Mouse (Mus musculus): ENCODE data around the gene Bik.

The Bik gene

DNA sequence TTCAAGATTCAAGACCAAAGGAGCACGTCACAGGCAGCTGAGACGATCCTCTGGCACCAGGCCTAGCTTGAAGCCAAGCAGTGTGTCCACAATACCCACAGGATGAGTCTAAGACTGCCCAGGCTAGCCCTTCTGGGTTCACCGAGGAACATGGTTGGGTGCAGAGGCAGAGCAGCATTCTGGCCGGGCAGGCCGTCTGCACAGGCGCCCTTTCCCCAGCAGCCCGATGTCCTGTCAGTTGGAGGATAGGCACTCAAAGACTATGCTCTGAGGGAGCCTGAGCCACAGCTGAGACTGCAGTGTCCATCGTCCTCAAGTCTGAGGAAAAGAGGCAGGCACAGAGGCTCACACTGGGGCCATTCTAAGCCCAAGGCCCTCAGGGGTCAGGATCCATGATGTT lies 20.5 kb downstream of the Bik start:
- DNase-seq (ENCODE audit: low spot score), result no peak

DNA sequence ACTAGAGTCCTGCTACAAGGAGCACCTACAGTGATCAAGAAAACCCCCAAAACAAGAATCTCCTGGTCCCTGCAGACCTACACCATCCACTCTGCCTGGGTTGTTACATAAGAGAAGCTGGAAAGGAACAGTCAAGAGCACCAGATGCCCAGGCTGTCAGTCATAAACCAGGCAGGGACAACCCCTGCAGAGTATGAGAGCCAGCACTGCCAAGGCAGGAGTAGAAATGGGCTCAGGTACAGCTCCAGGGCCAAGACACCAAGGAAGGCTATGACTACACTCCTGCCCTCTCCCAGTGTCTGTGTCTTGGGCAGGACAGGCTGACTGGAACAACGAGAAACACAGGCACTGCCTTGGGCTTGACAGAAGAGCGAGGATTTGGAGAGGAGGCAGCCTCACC lies 23.5 kb downstream of the Bik start:
- no peak for DNase-seq (ENCODE audit: low spot score)

DNA sequence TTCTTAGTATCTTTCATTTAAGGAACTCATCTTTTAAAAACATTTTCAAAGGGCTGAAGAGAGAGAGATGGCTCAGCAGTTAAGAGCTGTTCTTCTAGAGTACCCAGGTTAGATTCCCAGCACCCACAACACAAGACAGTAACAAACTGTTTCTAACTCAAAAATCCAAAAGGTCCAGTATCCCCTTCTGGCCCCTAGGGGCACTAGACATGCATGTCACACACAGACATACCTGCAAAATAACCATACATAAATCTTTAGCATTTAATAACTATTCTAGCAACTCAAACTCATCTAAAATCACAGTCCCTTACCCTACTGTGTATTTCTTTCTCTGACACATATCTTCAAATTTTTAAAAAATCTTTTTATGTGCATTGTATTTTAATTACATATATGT lies 27.2 kb downstream of the Bik start:
- DNase-seq (ENCODE audit: low spot score), result no peak

DNA sequence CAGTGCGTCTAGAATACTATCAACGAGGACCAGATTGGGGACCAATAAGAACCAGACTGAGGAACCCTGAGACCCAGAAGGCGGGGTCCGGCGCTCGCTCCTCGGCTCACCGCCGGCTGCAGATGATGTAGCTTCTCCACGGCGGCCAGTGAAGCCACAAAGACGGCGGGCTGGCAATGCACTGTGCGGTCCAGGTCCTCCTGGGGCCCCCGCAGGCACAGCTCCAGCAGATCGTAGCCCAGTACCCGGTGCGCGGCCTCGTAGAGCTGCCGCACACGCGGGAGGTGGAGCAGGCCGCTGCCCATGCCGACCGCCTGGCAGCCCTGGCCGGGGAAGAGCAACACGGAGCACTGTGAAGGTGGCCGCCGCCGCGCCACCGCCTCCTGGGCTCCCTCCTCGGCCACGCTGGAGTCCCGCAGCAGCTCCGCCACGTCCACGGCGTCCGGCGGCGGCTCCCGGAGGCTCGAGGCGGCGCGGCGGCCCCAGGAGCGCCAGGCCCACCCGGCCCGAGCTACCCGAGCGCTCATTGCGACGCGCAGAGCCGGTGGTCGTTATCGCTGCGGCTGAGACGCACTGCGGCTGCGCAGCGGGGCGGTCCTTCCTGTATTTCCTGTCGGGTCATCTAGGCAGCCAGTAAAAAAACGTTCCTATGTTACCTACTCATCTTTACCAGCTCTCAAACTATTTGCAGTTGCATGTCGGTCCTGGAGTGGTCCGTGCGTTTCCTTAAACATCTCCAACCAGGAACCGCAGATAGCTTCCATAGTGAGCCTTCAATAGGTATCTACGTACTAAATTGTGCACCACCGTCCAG lies 28.7 kb downstream of the Bik start:
- DNase-seq (ENCODE audit: low spot score), result peak; percentile 76

DNA sequence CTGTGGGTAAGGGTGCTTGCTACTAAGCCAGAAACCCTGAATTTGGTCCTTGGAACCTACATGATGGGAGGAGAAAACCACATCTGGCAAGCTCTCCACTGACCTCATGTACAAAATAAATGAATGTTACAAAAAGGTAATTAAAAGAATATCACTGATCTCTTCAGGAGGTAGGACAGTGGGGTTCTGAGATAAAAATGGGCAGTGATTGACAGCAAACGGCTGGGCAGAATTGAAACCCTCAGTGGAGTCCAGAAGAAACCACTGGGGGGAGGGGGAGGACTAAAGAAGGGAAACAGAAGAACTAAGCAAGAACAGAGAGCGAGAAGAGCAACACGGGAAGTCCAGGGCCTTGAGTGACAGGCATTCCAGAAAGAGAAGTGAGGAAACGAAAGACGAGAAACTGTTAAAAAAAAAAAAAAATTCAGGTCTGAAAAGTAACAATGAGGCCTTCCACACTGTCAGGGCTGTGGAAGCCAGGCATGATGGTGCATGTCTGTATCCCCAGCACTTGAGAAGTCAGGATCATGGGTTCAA lies 34.3 kb downstream of the Bik start:
- DNase-seq (ENCODE audit: low spot score), result no peak

- DNase-seq (ENCODE audit: low spot score), result peak; percentile 77
Observed at GRCm38 (mm10) chr15:83562626-83563270, 36.1 kb downstream of the Bik start.

DNA sequence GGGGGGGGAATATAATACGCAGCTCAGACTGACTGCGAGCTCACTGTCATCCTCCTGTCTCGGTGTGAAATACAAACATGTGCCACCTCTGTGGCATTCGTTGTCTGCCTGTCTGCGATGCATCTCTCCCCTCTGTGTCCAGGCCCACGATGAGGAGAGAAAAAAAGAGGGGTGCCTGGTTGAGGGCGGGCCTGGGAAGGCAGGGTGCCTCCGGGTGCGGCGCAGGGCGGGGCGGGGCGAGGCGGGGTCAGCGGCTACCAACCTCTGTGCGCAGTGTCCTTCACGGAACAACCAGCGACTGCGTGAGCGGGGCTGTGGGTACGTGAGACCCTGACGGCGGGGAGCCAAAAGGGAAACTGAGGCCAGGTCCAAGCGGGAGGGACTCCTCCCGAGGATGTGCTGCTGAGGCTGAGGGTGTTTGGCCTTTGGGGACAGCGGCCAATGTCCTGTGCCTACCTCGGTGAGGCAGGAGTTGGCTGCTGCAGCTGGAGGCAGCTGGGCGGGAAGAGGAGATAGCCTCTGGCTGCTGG lies 36.7 kb downstream of the Bik start, which contains the start of the genes Tspo and Mcat:
Tspo (plus strand) TSS at position 266 of the 530 bp plus-strand sequence.
Mcat (minus strand) TSS at position 461 of the 530 bp plus-strand sequence.
- DNase-seq (ENCODE audit: low spot score), result peak; percentile 45

- no peak for DNase-seq (ENCODE audit: low spot score)
Observed at GRCm38 (mm10) chr15:83563857-83564651, 37.4 kb downstream of the Bik start.

- DNase-seq (ENCODE audit: low spot score), result peak; percentile 39
Observed at GRCm38 (mm10) chr15:83565434-83565833, 38.8 kb downstream of the Bik start.

GRCm38 (mm10) chr15:83566006-83566405 lies 39.3 kb downstream of the Bik start:
- DNase-seq (ENCODE audit: low spot score), result no peak

- no peak for DNase-seq (ENCODE audit: low spot score)
Observed at GRCm38 (mm10) chr15:83567728-83568127, 41.1 kb downstream of the Bik start.

DNA sequence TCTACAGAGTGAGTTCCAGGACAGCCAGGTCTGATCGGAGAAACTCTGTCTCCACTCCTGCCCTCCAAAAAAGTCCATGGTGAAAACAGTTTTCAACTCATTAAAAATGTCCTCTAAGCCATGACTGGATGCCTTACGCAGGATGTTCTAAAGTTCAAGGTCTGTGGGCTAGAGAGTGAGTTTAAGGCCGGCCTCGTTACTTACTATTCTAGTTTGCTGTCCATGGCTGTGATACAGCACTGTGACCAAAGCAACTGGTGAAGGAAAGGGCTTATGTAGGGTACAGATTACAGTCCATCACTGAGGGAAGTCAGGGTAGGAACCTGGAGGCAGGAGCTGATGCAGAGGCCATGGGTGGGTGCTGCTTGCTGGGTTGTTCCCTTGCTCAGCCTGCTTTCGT lies 41.9 kb downstream of the Bik start:
- DNase-seq (ENCODE audit: low spot score), result no peak

DNA sequence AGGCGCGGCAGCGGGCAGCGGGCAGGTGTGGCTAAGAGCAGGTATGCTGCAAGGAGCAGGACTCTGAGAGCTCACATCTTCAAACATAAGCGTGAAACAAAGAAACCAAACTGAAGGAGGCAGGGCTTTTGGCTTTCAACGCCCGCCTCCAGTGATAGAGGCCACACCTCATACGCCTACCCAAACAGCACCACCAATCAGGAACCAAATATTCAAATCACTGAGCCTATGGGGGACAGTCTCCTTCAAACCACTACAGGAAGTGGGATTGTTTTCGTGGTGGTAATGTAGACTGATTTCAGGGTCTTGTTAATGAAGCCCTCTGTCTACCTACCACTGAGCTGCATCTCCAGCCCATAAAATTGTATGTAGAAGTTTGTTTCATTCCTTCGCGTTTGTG lies 43.0 kb downstream of the Bik start:
- DNase-seq (ENCODE audit: low spot score), result no peak

DNA sequence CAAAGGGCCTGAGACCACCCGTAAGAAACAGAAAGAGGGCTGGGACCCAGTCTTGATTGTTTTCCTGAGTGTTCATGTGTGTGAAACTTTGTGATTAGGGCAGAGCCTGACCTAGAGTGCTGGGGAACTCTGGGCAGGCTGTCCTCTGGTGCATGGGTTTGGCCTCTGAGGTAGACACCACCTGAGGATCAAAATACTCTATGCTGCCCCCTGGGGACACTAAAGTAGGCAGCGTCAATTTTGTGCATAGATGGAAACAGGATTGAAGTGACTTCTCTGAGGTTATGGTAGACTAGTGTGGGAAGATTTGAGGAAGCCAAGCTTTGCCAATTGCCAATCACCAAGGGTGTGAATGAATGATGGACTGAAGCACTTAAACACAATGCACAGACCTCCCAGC lies 44.0 kb downstream of the Bik start:
- no peak for DNase-seq (ENCODE audit: low spot score)

DNA sequence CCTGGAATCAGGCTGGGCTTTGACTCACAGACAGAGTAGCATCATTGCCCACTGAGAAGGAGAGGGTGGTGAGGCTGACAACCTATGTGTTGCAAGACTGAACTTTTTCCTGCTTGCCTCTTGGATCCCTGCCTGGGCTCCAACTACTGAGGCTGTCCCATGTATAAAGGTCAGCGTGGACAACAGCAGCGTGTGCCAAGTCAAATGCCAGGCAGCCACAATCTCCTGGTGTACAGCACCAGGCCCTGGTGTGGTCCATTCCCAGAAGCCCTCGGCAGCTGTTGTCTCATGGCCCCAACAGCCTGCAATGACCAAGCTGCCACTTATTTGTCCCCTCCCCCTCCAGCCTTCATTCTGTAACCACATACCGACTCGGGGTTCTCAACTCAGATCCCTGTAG lies 45.0 kb downstream of the Bik start:
- DNase-seq (ENCODE audit: low spot score), result no peak

- DNase-seq (ENCODE audit: low spot score), result no peak
Observed at GRCm38 (mm10) chr15:83572132-83572531, 45.5 kb downstream of the Bik start.

- DNase-seq (ENCODE audit: low spot score), result no peak
Observed at GRCm38 (mm10) chr15:83573606-83574005, 46.9 kb downstream of the Bik start.

GRCm38 (mm10) chr15:83574731-83575351 lies 48.2 kb downstream of the Bik start:
- peak; percentile 34 for DNase-seq (ENCODE audit: low spot score)

DNA sequence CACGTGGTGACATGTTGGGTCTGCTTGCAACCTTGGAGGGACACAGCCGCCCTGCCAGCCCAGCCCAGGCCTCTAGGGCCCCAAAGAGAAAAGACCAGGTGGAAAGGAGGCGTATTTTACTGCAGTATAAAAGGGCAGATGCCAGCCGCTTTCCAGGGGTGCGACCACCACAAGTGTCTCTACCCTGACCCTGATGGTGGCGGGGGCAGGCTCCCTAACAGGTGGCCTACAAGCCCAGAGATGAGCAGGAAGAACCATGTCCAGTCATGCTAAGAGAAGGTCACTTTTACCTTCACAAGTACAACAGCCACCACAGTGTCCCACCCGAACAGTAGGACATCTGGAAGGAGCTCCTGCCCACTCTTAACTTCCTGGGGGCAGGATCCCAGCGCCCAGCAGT lies 48.9 kb downstream of the Bik start:
- no peak for DNase-seq (ENCODE audit: low spot score)

GRCm38 (mm10) chr15:83576651-83577050 lies 50.0 kb downstream of the Bik start:
- no peak for DNase-seq (ENCODE audit: low spot score)

GRCm38 (mm10) chr15:83582931-83583330 lies 56.3 kb downstream of the Bik start:
- no peak for DNase-seq (ENCODE audit: low spot score)

Measured in ovary, adult 18-20 months (tissue).